Mouse (Mus musculus): ENCODE measurements around the gene Chaf1b. TPM values are rescaled to one million over a fixed set of nuclear protein-coding genes. Genes with fewer than 3 reads are reported as not detected.

Chaf1b gene
- 17.9 and 20.0 TPM in 2 replicates for polyA plus RNA-seq (2015; fragmentation: Nextera tagmentation; extraction: Ambion mirVana)

- peak within 1 kb of the TSS; percentile 71 for H3K9ac ChIP-seq (ENCODE audit: low read depth, low read length)
- H3K9me3 ChIP-seq (ENCODE audit: control insufficient read depth, low read length) = no peaks in the 10 kb centered on the region
- peak; percentile 94 for ATAC-seq
- H3K27ac ChIP-seq (ENCODE audit: low read depth, low read length) = peak within 1 kb of the TSS; percentile 59
- H3K36me3 ChIP-seq (ENCODE audit: control insufficient read depth, insufficient read depth, low read length) = no peaks in the 10 kb centered on the region
- under 1% methylated on average over 49 of the region's 54 CpGs for WGBS
- no peaks in the 10 kb centered on the region for H3K27me3 ChIP-seq (replicated peaks; ENCODE audit: control insufficient read depth, insufficient read depth, low read length)
- H3K4me3 ChIP-seq (ENCODE audit: low read length) = peak within 1 kb of the TSS; percentile 84
- H3K4me2 ChIP-seq (ENCODE audit: low read length) = peak within 1 kb of the TSS; percentile 98
- peaks cover 3% of the 10 kb centered on the region; the same call in 1 of the 2 replicates for H3K4me1 ChIP-seq (ENCODE audit: control insufficient read depth, insufficient read depth, low read depth, low read length)
These were observed at the start of gene Chaf1b for GRCm38 (mm10) chr16:93883423-93884085. Gene Chaf1b (plus strand): TSS chr16:93883901.

GRCm38 (mm10) chr16:93834076-93834475 is 49.6 kb upstream of the Chaf1b start:
- Histone ChIP-seq H3K4me2 (ENCODE audit: low read length) (no peak overlapping the region), H3K36me3 (ENCODE audit: control insufficient read depth, insufficient read depth, low read length) (0 out of 2 replicates have a peak, but pooled peaks cover 2% of the 10 kb centered on the region), H3K27me3 (replicated peaks; ENCODE audit: control insufficient read depth, insufficient read depth, low read length) (no peaks in the 10 kb centered on the region), H3K4me3 (ENCODE audit: low read length) (no peak overlapping the region), H3K27ac (ENCODE audit: low read depth, low read length) (no peak overlapping the region), H3K9me3 (ENCODE audit: control insufficient read depth, low read length) (no peaks in the 10 kb centered on the region), H3K9ac (ENCODE audit: low read depth, low read length) (no peak overlapping the region), H3K4me1 (ENCODE audit: control insufficient read depth, insufficient read depth, low read depth, low read length) (peaks cover 10% of the 10 kb centered on the region)
- 89% methylated on average over 2 of the region's 2 CpGs for WGBS
- no peak for ATAC-seq

GRCm38 (mm10) chr16:93839049-93839448 is 44.7 kb upstream of the Chaf1b start:
- Histone ChIP-seq H3K36me3 (ENCODE audit: control insufficient read depth, insufficient read depth, low read length) (peaks cover 2% of the 10 kb centered on the region; the same call in 1 of the 2 replicates), H3K9me3 (ENCODE audit: control insufficient read depth, low read length) (no peaks in the 10 kb centered on the region), H3K4me2 (ENCODE audit: low read length) (no peak overlapping the region), H3K4me1 (ENCODE audit: control insufficient read depth, insufficient read depth, low read depth, low read length) (no peaks in the 10 kb centered on the region), H3K9ac (ENCODE audit: low read depth, low read length) (no peak overlapping the region), H3K27ac (ENCODE audit: low read depth, low read length) (no peak overlapping the region), H3K4me3 (ENCODE audit: low read length) (no peak overlapping the region), H3K27me3 (replicated peaks; ENCODE audit: control insufficient read depth, insufficient read depth, low read length) (no peaks in the 10 kb centered on the region)
- no peak for ATAC-seq
- WGBS = 92% methylated on average over 1 of the region's 1 CpGs

- Histone ChIP-seq H3K9me3 (ENCODE audit: control insufficient read depth, low read length) (no peaks in the 10 kb centered on the region), H3K36me3 (ENCODE audit: control insufficient read depth, insufficient read depth, low read length) (peaks cover 41% of the 10 kb centered on the region), H3K27ac (ENCODE audit: low read depth, low read length) (no peak overlapping the region), H3K4me1 (ENCODE audit: control insufficient read depth, insufficient read depth, low read depth, low read length) (no peaks in the 10 kb centered on the region), H3K27me3 (replicated peaks; ENCODE audit: control insufficient read depth, insufficient read depth, low read length) (no peaks in the 10 kb centered on the region), H3K9ac (ENCODE audit: low read depth, low read length) (no peak overlapping the region), H3K4me2 (ENCODE audit: low read length) (no peak overlapping the region), H3K4me3 (ENCODE audit: low read length) (no peak overlapping the region)
- WGBS = 96% methylated on average over 3 of the region's 3 CpGs
- ATAC-seq = no peak
These were observed 33.2 kb upstream of the Chaf1b start for GRCm38 (mm10) chr16:93850527-93850926.

GRCm38 (mm10) chr16:93859967-93860366 is 23.7 kb upstream of the Chaf1b start:
- 92% methylated on average over 4 of the region's 4 CpGs for WGBS
- no peak for ATAC-seq
- H3K4me1 ChIP-seq (ENCODE audit: control insufficient read depth, insufficient read depth, low read depth, low read length) = no peaks in the 10 kb centered on the region

GRCm38 (mm10) chr16:93860686-93861085 is 23.0 kb upstream of the Chaf1b start:
- Histone ChIP-seq H3K4me1 (ENCODE audit: control insufficient read depth, insufficient read depth, low read depth, low read length) (no peaks in the 10 kb centered on the region), H3K27me3 (replicated peaks; ENCODE audit: control insufficient read depth, insufficient read depth, low read length) (no peaks in the 10 kb centered on the region), H3K9ac (ENCODE audit: low read depth, low read length) (no peak overlapping the region), H3K4me2 (ENCODE audit: low read length) (no peak overlapping the region), H3K27ac (ENCODE audit: low read depth, low read length) (no peak overlapping the region), H3K4me3 (ENCODE audit: low read length) (no peak overlapping the region), H3K36me3 (ENCODE audit: control insufficient read depth, insufficient read depth, low read length) (peaks cover 46% of the 10 kb centered on the region), H3K9me3 (ENCODE audit: control insufficient read depth, low read length) (no peaks in the 10 kb centered on the region)
- ATAC-seq = no peak

More at GRCm38 (mm10) chr16:93859967-93860366, 23.7 kb upstream of the Chaf1b start:
- no peak overlapping the region for H3K4me2 ChIP-seq (ENCODE audit: low read length)
- H3K9ac ChIP-seq (ENCODE audit: low read depth, low read length) = no peak overlapping the region
- H3K36me3 ChIP-seq (ENCODE audit: control insufficient read depth, insufficient read depth, low read length) = peaks cover 41% of the 10 kb centered on the region
- H3K4me3 ChIP-seq (ENCODE audit: low read length) = no peak overlapping the region
- no peaks in the 10 kb centered on the region for H3K27me3 ChIP-seq (replicated peaks; ENCODE audit: control insufficient read depth, insufficient read depth, low read length)
- no peaks in the 10 kb centered on the region for H3K9me3 ChIP-seq (ENCODE audit: control insufficient read depth, low read length)
- no peak overlapping the region for H3K27ac ChIP-seq (ENCODE audit: low read depth, low read length)

- ATAC-seq = no peak
- Histone ChIP-seq H3K4me2 (ENCODE audit: low read length) (no peak overlapping the region), H3K9ac (ENCODE audit: low read depth, low read length) (no peak overlapping the region), H3K27ac (ENCODE audit: low read depth, low read length) (no peak overlapping the region), H3K4me1 (ENCODE audit: control insufficient read depth, insufficient read depth, low read depth, low read length) (no peaks in the 10 kb centered on the region), H3K4me3 (ENCODE audit: low read length) (no peak overlapping the region), H3K36me3 (ENCODE audit: control insufficient read depth, insufficient read depth, low read length) (peaks cover 49% of the 10 kb centered on the region), H3K27me3 (replicated peaks; ENCODE audit: control insufficient read depth, insufficient read depth, low read length) (no peaks in the 10 kb centered on the region), H3K9me3 (ENCODE audit: control insufficient read depth, low read length) (no peaks in the 10 kb centered on the region)
- 93% methylated on average over 13 of the region's 13 CpGs for WGBS
These were observed 8.9 kb upstream of the Chaf1b start for GRCm38 (mm10) chr16:93874841-93875240.

- no peak overlapping the region for H3K9ac ChIP-seq (ENCODE audit: low read depth, low read length)
- no peaks in the 10 kb centered on the region for H3K4me1 ChIP-seq (ENCODE audit: control insufficient read depth, insufficient read depth, low read depth, low read length)
- no peak overlapping the region for H3K4me3 ChIP-seq (ENCODE audit: low read length)
- peaks cover 28% of the 10 kb centered on the region for H3K36me3 ChIP-seq (ENCODE audit: control insufficient read depth, insufficient read depth, low read length)
- H3K9me3 ChIP-seq (ENCODE audit: control insufficient read depth, low read length) = no peaks in the 10 kb centered on the region
- ATAC-seq = no peak; the same call in 1 of the 2 replicates
- H3K4me2 ChIP-seq (ENCODE audit: low read length) = no peak overlapping the region
- H3K27ac ChIP-seq (ENCODE audit: low read depth, low read length) = no peak overlapping the region
- 93% methylated on average over 6 of the region's 6 CpGs for WGBS
- H3K27me3 ChIP-seq (replicated peaks; ENCODE audit: control insufficient read depth, insufficient read depth, low read length) = no peaks in the 10 kb centered on the region
These were observed 5.9 kb upstream of the Chaf1b start for GRCm38 (mm10) chr16:93877612-93878380.

GRCm38 (mm10) chr16:93884086-93884721 is 503 bp downstream of the Chaf1b start:
- Histone ChIP-seq H3K4me2 (ENCODE audit: low read length) (peak overlapping the region; percentile 98), H3K27me3 (replicated peaks; ENCODE audit: control insufficient read depth, insufficient read depth, low read length) (no peaks in the 10 kb centered on the region), H3K4me1 (ENCODE audit: control insufficient read depth, insufficient read depth, low read depth, low read length) (peaks cover 3% of the 10 kb centered on the region; the same call in 1 of the 2 replicates), H3K9me3 (ENCODE audit: control insufficient read depth, low read length) (no peaks in the 10 kb centered on the region), H3K36me3 (ENCODE audit: control insufficient read depth, insufficient read depth, low read length) (no peaks in the 10 kb centered on the region), H3K9ac (ENCODE audit: low read depth, low read length) (peak overlapping the region; percentile 71), H3K4me3 (ENCODE audit: low read length) (peak overlapping the region; percentile 84), H3K27ac (ENCODE audit: low read depth, low read length) (no peak overlapping the region)
- under 1% methylated on average over 43 of the region's 43 CpGs for WGBS
- peak; percentile 18 for ATAC-seq

Measured in hindbrain, embryonic 16.5 days (tissue).